Mouse (Mus musculus): Measurements from ENCODE around the gene Gm21746. TPM values are rescaled to one million over a fixed set of nuclear protein-coding genes. Genes with fewer than 3 reads are reported as not detected.
"Not testable (repeated sequence)": the region's sequence is repeated elsewhere in the genome, so short reads cannot be mapped to it uniquely, and the experiment has no call there.

The Gm21746 gene
- not detected in 2 replicates for polyA plus RNA-seq (2015; fragmentation: Nextera tagmentation; extraction: Ambion mirVana)

GRCm38 (mm10) chrY:6237895-6238294 is at the start of gene Gm21746:
TSS of gene Gm21746 (minus strand) at chrY:6237995.
- H3K9me3 ChIP-seq; H3K4me2 ChIP-seq; ATAC-seq (ENCODE audit: insufficient read depth, low FRiP score, low read depth); H3K36me3 ChIP-seq; H3K4me1 ChIP-seq; H3K4me3 ChIP-seq (replicated peaks); H3K9ac ChIP-seq; H3K27me3 ChIP-seq (replicated peaks); H3K27ac ChIP-seq: not testable (repeated sequence)
- WGBS = 72% methylated on average over 2 of the region's 3 CpGs

- H3K36me3 ChIP-seq; H3K9me3 ChIP-seq; H3K4me2 ChIP-seq; ATAC-seq (ENCODE audit: insufficient read depth, low FRiP score, low read depth); H3K9ac ChIP-seq; H3K4me1 ChIP-seq; H3K4me3 ChIP-seq (replicated peaks); H3K27ac ChIP-seq; H3K27me3 ChIP-seq (replicated peaks): not testable (repeated sequence)
Observed at GRCm38 (mm10) chrY:6266798-6267197, 29.0 kb upstream of the Gm21746 start, which contains the start of gene Gm20873. TSS of gene Gm20873 (plus strand) at chrY:6267098.

Other genes starting within 250 kb of the Gm21746 start
- gene Gm20873, start 29.1 kb upstream of the Gm21746 start, polyA plus RNA-seq (2015; fragmentation: Nextera tagmentation; extraction: Ambion mirVana) = not detected in 2 replicates